Mouse (Mus musculus): ENCODE measurements at regions not wholly inside any gene's neighbourhood (a gene's known extent, or its start where the extent isn't known, plus 50 kb on each side); places are given as distances from the start of the nearest gene placed in this dataset.

DNA sequence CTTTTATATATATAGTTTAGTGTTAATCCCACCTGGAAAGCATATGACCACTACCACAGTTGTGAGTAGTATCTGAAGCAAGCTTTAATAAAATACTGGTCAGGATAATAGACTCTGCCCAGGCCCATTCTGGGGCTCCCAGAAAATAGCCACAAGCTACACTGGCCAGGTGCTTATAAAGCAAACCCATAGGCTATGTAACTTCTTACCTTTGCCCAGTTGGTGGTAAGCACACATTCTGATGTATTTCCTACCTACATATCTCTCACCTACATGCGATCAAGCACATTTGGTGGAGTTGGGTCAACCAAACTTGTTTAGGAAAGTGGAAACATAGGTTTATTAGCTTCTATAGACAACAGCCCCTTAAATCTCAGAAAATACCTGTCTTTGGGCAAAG, 81.4 kb upstream of the Syt6 start:
- 96% methylated on average over 1 of the region's 1 CpGs for WGBS
- no peak for ATAC-seq
- no peak for TF ChIP-seq CTCF (IDR thresholded peaks at IDR 0.05; ENCODE audit: low read depth)

DNA sequence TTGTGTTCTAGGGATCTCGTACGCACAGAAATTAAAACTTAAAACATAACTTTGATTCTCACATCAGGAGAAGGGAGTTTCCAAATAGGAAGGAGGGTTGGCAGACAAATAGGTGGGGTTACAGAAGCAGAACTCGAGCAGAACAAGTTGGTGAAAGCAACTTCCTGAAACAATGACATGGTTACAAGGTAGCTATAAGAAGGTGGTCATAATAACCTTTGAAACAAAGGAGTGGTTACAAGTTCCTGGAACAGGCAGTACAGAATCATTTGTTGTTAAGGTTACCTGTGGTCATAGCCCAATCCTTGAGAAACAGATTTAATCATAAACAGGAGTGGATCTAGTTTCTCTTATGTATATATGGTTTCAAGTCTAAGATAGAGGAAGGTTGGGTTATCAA, 81.0 kb upstream of the Syt6 start:
- no peak for DNase-seq
- Histone ChIP-seq H3K9me3 (ENCODE audit: low read length) (no peaks in the 10 kb centered on the region), H3K9ac (no peak overlapping the region), H3K36me3 (ENCODE audit: insufficient read depth) (no peaks in the 10 kb centered on the region), H3K27ac (ENCODE audit: low read depth, low read length) (no peak overlapping the region), H3K4me1 (ENCODE audit: insufficient read depth) (no peaks in the 10 kb centered on the region), H3K4me2 (ENCODE audit: low read depth) (no peak overlapping the region), H3K27me3 (ENCODE audit: insufficient read depth, low read length) (no peaks in the 10 kb centered on the region), H3K4me3 (ENCODE audit: low read depth, low read length) (no peak overlapping the region)
- TF ChIP-seq CTCF (IDR thresholded peaks at IDR 0.05; ENCODE audit: low read depth), result no peak
- no peak for ATAC-seq
- 86% methylated on average over 3 of the region's 3 CpGs for WGBS

More for the DNA sequence above, 81.4 kb upstream of the Syt6 start:
- Histone ChIP-seq H3K4me2 (ENCODE audit: low read depth) (no peak overlapping the region), H3K9me3 (ENCODE audit: low read length) (no peaks in the 10 kb centered on the region), H3K27ac (ENCODE audit: low read depth, low read length) (no peak overlapping the region), H3K4me3 (ENCODE audit: low read depth, low read length) (no peak overlapping the region), H3K9ac (no peak overlapping the region), H3K4me1 (ENCODE audit: insufficient read depth) (no peaks in the 10 kb centered on the region), H3K27me3 (ENCODE audit: insufficient read depth, low read length) (no peaks in the 10 kb centered on the region), H3K36me3 (ENCODE audit: insufficient read depth) (no peaks in the 10 kb centered on the region)
- no peak for DNase-seq

DNA sequence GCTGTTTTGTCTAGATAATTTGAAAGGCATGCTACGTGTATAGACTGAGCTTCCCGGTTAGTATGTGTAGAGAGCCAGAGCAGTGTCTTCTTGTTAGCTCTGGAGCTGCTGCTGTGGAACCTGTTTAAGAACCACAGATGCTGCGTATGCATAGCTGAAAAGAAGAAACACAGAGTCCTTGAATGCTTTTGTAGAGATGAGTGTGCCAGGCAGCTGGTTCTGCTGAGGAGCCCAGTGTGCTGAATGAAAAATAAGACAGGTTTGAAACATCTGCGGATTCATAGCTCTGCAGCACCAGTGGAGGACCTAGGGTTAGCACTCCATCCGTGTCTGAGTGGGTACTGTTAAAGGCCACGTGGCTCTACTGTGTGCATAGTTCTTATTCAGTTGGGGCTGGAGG, 78.9 kb upstream of the Syt6 start:
- no peak for TF ChIP-seq CTCF (IDR thresholded peaks at IDR 0.05; ENCODE audit: low read depth)
- H3K4me3 ChIP-seq (ENCODE audit: low read depth, low read length), result no peak overlapping the region
- 91% methylated on average over 6 of the region's 6 CpGs for WGBS
- H3K27ac ChIP-seq (ENCODE audit: low read depth, low read length), result no peak overlapping the region
- no peak; the same call in 1 of the 2 replicates for ATAC-seq
- no peak overlapping the region for H3K4me2 ChIP-seq (ENCODE audit: low read depth)
- H3K9me3 ChIP-seq (ENCODE audit: low read length), result no peaks in the 10 kb centered on the region
- H3K9ac ChIP-seq, result no peak overlapping the region
- H3K36me3 ChIP-seq (ENCODE audit: insufficient read depth), result no peaks in the 10 kb centered on the region
- no peaks in the 10 kb centered on the region for H3K27me3 ChIP-seq (ENCODE audit: insufficient read depth, low read length)
- no peaks in the 10 kb centered on the region for H3K4me1 ChIP-seq (ENCODE audit: insufficient read depth)
- DNase-seq, result no peak

DNA sequence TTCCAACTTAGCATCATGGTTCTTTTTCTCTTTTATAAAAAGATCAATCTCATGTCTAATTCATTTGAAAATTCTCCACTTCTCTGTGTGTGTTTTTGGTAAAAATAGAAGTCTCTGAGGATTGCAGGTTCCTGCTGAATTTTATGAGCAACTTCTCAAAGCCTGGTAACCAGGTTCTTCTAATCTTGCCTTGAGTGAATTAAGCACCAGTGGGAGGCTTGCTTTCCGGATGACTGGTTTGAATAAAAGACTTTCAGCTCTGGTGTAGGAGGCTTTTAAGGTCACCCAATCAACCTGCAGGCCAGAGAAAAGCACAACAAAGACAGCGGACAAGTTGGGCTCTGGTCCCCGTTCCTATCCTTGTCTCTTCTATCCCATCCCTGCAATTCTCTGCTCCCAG, 78.3 kb upstream of the Syt6 start:
- no peak for ATAC-seq

DNA sequence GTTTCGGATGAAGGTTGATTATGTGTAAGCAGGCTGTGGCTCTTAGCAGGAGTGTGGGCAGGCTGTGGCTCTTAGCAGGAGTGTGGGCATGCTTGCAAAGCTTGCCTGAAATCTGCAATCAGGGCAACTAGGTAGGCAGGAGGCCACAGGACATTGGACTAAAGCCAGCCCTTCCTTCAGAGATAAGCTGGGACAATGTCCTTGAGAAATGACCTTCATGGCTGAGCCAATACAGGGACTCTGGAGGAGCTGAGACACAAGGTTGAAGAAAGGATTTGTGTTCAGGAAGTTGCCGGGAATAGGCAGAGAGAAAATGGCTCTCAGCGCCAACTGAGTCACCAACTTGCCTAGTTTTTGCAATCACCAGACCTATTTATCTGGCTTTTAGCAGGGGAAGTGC, 77.3 kb upstream of the Syt6 start:
- no peak overlapping the region for H3K27ac ChIP-seq (ENCODE audit: low read depth, low read length)
- ATAC-seq (no peak), DNase-seq (no peak)
- H3K36me3 ChIP-seq (ENCODE audit: insufficient read depth), result no peaks in the 10 kb centered on the region
- no peaks in the 10 kb centered on the region for H3K27me3 ChIP-seq (ENCODE audit: insufficient read depth, low read length)
- no peaks in the 10 kb centered on the region for H3K4me1 ChIP-seq (ENCODE audit: insufficient read depth)
- H3K9me3 ChIP-seq (ENCODE audit: low read length), result no peaks in the 10 kb centered on the region
- H3K4me3 ChIP-seq (ENCODE audit: low read depth, low read length), result no peak overlapping the region
- TF ChIP-seq CTCF (IDR thresholded peaks at IDR 0.05; ENCODE audit: low read depth), result no peak
- WGBS, result 87% methylated on average over 3 of the region's 3 CpGs
- H3K4me2 ChIP-seq (ENCODE audit: low read depth), result no peak overlapping the region
- H3K9ac ChIP-seq, result no peak overlapping the region

More for the DNA sequence above, 78.3 kb upstream of the Syt6 start:
- Histone ChIP-seq H3K9ac (no peak overlapping the region), H3K9me3 (ENCODE audit: low read length) (no peaks in the 10 kb centered on the region), H3K36me3 (ENCODE audit: insufficient read depth) (no peaks in the 10 kb centered on the region), H3K27me3 (ENCODE audit: insufficient read depth, low read length) (no peaks in the 10 kb centered on the region), H3K4me3 (ENCODE audit: low read depth, low read length) (no peak overlapping the region), H3K4me2 (ENCODE audit: low read depth) (no peak overlapping the region), H3K27ac (ENCODE audit: low read depth, low read length) (no peak overlapping the region), H3K4me1 (ENCODE audit: insufficient read depth) (no peaks in the 10 kb centered on the region)
- DNase-seq, result no peak
- TF ChIP-seq CTCF (IDR thresholded peaks at IDR 0.05; ENCODE audit: low read depth), result no peak
- WGBS, result 13% methylated on average over 3 of the region's 3 CpGs

DNA sequence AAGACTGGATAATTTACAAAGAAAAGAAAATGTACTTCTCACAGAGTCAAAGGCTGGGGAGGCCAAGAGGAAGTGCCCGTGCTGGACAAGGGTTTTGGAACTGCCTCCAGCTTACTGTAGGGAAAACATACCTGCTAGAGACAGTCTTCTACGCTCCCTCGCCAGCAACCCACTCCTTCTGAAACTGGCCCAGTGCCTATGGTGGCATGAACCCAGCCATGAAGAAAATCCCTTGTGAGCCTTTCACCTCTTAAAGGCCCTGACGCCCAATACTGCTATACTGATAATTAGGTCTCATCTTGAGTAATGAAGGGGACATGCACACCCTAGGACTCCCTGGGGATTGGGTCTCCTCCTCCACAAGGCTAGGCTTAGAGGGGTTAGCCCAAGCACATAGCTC, 76.6 kb upstream of the Syt6 start:
- no peaks in the 10 kb centered on the region for H3K4me1 ChIP-seq (ENCODE audit: insufficient read depth)
- no peaks in the 10 kb centered on the region for H3K27me3 ChIP-seq (ENCODE audit: insufficient read depth, low read length)
- no peak for TF ChIP-seq CTCF (IDR thresholded peaks at IDR 0.05; ENCODE audit: low read depth)
- H3K36me3 ChIP-seq (ENCODE audit: insufficient read depth), result no peaks in the 10 kb centered on the region
- H3K9ac ChIP-seq, result no peak overlapping the region
- DNase-seq, result no peak
- H3K4me3 ChIP-seq (ENCODE audit: low read depth, low read length), result no peak overlapping the region
- no peak overlapping the region for H3K27ac ChIP-seq (ENCODE audit: low read depth, low read length)
- H3K4me2 ChIP-seq (ENCODE audit: low read depth), result no peak overlapping the region
- WGBS, result 82% methylated on average over 4 of the region's 4 CpGs
- no peaks in the 10 kb centered on the region for H3K9me3 ChIP-seq (ENCODE audit: low read length)
- no peak for ATAC-seq

DNA sequence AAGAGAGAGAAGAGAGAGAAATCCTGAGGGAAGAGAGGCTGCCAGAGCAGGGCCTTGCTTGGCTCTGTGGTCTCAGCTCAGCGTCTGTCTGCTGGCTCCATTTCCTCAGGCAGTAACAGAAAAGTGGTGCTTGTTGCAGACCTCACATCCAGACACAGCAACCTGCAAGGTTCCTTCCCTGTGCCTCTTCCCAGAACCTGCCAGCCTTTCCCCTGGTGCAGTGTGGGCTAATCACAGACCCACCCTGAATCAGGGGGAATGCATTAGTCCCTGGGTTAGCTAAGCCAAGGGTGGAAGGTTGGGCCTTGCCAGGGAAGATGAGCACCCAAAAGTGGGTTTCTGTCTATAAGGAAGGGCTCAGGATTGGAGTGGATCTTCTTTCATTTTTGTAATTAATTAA, 75.2 kb upstream of the Syt6 start:
- H3K4me2 ChIP-seq (ENCODE audit: low read depth), result no peak overlapping the region
- 77% methylated on average over 1 of the region's 1 CpGs for WGBS
- no peak overlapping the region for H3K27ac ChIP-seq (ENCODE audit: low read depth, low read length)
- no peaks in the 10 kb centered on the region for H3K36me3 ChIP-seq (ENCODE audit: insufficient read depth)
- H3K4me1 ChIP-seq (ENCODE audit: insufficient read depth), result no peaks in the 10 kb centered on the region
- ATAC-seq (no peak), DNase-seq (no peak)
- H3K9me3 ChIP-seq (ENCODE audit: low read length), result no peaks in the 10 kb centered on the region
- TF ChIP-seq CTCF (IDR thresholded peaks at IDR 0.05; ENCODE audit: low read depth), result no peak
- H3K27me3 ChIP-seq (ENCODE audit: insufficient read depth, low read length), result no peaks in the 10 kb centered on the region
- no peak overlapping the region for H3K4me3 ChIP-seq (ENCODE audit: low read depth, low read length)
- no peak overlapping the region for H3K9ac ChIP-seq

DNA sequence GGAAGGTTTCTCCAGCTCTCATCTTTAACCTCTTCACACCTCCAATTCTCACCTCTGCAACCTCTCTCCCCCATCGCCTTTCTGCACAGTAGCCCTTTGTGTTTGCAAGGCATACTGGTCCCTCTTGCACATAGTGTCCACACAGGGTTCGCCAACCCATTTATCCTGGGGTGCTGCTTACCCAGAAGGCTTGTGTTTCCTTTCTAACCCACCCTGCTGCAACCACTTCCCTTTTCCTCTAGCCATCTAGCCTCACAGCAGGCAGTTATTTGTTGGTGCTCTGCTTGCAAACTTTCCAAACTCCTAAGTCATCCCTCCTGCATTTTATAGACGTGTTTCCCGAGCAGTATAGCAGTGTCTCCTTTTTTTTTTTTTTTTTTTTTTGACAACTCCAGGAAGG, 74.7 kb upstream of the Syt6 start:
- WGBS, result 64% methylated on average over 4 of the region's 4 CpGs

More for the DNA sequence above, 74.7 kb upstream of the Syt6 start:
- no peak overlapping the region for H3K4me3 ChIP-seq (ENCODE audit: low read depth, low read length)
- no peaks in the 10 kb centered on the region for H3K27me3 ChIP-seq (ENCODE audit: insufficient read depth, low read length)
- no peak overlapping the region for H3K27ac ChIP-seq (ENCODE audit: low read depth, low read length)
- DNase-seq (no peak), ATAC-seq (no peak)
- H3K9me3 ChIP-seq (ENCODE audit: low read length), result no peaks in the 10 kb centered on the region
- H3K4me1 ChIP-seq (ENCODE audit: insufficient read depth), result no peaks in the 10 kb centered on the region
- TF ChIP-seq CTCF (IDR thresholded peaks at IDR 0.05; ENCODE audit: low read depth), result no peak
- H3K4me2 ChIP-seq (ENCODE audit: low read depth), result no peak overlapping the region
- H3K9ac ChIP-seq, result no peak overlapping the region
- no peaks in the 10 kb centered on the region for H3K36me3 ChIP-seq (ENCODE audit: insufficient read depth)
